Mouse (Mus musculus) liver, adult 2 months (tissue): Measurements from ENCODE around the gene Gm34302.

Source experiments
- CTCF ChIP-seq: fragments of 200-500 bp; IDR thresholded peaks from 2 replicates; pipeline ENCODE4 v1.5.1; 2011; ENCODE audit warnings: low read depth, low read length, control low read depth
- POLR2A ChIP-seq: fragments of 200-500 bp; IDR thresholded peaks from 2 replicates; pipeline ENCODE4 v1.6.1; 2011; ENCODE audit warnings: low read length, control low read depth; ENCODE audit not compliant: insufficient read depth; ENCODE audit errors: extremely low read depth

GRCm38 (mm10) chr3:63494625-63495382, 11.1 kb upstream of the Gm34302 start:
- TF ChIP-seq CTCF, result no peak
- TF ChIP-seq POLR2A, result no peak
